Mouse (Mus musculus) lung, adult 18-20 months (tissue): ENCODE data around the gene Rhobtb1.
A peak's percentile ranks its signal among the peaks of the same experiment; 100 is the strongest.

ENCODE experiments used
- DNase-seq, 2 experiments: peaks; one replicate each; pipeline ENCODE4 v3.0.0; 2022; ENCODE audit warnings: mixed read lengths in 2 of 2

Rhobtb1 gene

GRCm38 (mm10) chr10:69248261-69249160, 97.3 kb downstream of the Rhobtb1 start:
- no peak for DNase-seq

DNA sequence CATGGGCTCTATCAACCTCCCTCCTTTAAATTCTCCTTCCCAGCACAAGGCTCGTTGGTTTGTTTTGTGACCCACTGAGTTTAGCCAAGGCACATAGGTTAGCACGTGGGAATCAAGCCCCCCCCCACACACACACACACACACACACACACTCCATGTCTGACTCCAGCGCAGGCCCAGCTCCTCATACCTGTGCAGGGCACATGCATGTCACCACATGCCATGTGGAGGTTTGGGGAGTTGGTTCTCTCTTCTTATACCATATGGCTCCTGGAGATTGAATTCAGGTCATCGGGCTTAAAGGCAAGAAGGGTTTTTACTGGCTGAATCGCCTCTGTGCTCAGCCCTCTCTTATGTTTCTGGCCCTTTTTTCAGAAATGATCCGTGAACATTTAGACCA, 100.0 kb downstream of the Rhobtb1 start:
- no peak for DNase-seq

- no peak for DNase-seq
Observed at GRCm38 (mm10) chr10:69252112-69253074, 101.2 kb downstream of the Rhobtb1 start.

DNA sequence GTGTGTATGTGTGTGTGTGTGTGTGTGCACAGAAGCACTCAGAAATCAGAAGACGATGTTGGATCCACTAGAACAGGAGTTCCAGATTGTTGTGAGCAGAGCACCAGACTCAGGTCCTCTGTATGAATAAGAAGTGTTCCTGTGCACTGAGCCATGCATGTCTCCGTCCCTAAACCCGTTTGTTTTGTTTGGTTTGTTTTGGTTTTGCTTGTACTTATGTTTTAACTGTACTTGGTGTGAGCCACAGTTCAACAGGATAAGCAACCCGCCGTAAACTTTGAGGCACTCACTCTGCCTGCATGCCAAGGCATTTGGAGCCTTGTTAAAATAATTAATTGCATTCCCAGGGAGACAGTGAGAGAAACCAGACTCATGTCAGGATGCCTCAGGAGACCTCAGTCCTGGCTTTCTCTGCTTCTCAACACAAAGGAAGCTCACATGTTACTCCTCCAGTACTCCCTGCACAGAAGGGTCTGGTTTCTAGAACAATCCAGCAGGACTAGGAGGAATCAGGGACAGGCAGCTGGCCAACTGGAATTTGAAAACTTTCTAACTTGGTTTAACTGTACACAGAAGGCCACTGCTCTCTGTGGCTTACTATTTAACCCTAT, 101.9 kb downstream of the Rhobtb1 start:
- no peak for DNase-seq

DNA sequence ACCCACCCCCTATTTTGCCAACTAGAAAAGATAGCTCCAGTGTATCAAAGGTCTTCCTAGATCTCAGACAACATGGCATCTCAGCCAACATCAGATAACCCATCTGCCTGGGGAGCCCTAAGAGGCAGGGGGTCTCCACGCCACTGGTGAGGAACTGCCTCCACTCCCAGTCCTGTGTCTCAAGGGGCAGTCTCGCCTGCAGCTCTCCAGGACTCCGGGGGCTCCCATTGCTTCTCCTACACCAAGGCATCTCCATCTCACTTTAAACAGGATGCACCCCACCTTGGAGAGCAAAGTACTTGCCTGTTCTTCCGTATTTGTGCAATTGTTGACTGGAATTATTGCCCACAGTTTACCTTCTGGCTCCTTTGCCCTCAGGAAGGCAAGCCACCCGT, 102.4 kb downstream of the Rhobtb1 start:
- no peak for DNase-seq

GRCm38 (mm10) chr10:69254390-69254847, 103.2 kb downstream of the Rhobtb1 start:
- DNase-seq: peak; percentile 45 to 49

- no peak for DNase-seq
Observed at GRCm38 (mm10) chr10:69255594-69255993, 104.4 kb downstream of the Rhobtb1 start.

GRCm38 (mm10) chr10:69257592-69258133, 106.4 kb downstream of the Rhobtb1 start:
- no peak for DNase-seq

- peak in 1 of 2 experiments; percentile 35 for DNase-seq
Observed at GRCm38 (mm10) chr10:69258588-69258987, 107.4 kb downstream of the Rhobtb1 start.

DNA sequence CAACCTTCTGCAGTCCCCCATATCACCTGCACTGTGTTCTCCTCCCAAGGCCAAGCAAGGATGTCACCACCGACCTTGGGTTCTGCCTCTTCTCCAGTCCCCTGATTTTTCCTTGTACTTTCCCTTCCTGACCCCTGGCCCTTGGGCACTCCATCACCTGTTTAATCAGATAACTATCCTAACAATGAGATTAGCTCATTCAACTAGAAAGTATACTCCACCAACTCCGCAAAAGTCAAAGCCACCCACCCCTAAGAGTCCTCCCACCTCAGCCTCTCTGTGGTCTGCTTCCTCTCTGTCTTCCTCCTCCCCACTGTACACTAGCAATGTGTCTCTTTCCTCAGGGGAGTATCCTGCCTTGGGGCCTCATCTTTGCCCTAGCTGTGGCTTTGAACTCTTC, 107.9 kb downstream of the Rhobtb1 start:
- no peak for DNase-seq

- DNase-seq: no peak
Observed at GRCm38 (mm10) chr10:69259929-69260328, 108.7 kb downstream of the Rhobtb1 start.

GRCm38 (mm10) chr10:69262918-69263822, 111.9 kb downstream of the Rhobtb1 start:
- DNase-seq: no peak

DNA sequence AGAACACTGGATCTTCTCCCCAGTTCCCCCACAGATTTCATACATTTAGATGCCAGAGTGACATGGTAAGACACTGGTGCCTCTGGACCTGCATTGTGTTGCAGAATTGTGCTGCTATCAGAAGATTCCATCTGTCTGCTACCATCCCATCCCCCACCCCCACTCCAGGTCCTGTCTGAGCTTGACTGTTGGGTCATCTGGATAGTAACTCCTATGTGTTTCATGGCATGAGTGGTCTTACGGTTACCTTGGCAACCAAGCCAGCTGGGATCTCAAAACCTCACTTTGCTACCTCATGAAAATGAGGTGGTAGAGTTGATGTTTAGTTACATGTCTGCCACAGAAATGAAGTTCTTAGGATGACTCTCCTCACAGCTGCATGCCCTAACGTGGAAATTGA, 112.7 kb downstream of the Rhobtb1 start:
- DNase-seq: no peak

- DNase-seq: no peak
Observed at GRCm38 (mm10) chr10:69265421-69265820, 114.2 kb downstream of the Rhobtb1 start.

GRCm38 (mm10) chr10:69268061-69268643, 116.9 kb downstream of the Rhobtb1 start:
- no peak for DNase-seq

GRCm38 (mm10) chr10:69271436-69271835, 120.2 kb downstream of the Rhobtb1 start:
- peak; percentile 38 to 70 for DNase-seq

- no peak for DNase-seq
Observed at GRCm38 (mm10) chr10:69274275-69274674, 123.0 kb downstream of the Rhobtb1 start.

GRCm38 (mm10) chr10:69274705-69275104, 123.5 kb downstream of the Rhobtb1 start:
- peak; percentile 72 to 79 for DNase-seq

- peak in 1 of 2 experiments; percentile 52 for DNase-seq
Observed at GRCm38 (mm10) chr10:69275811-69276775, 124.9 kb downstream of the Rhobtb1 start.
